Mouse (Mus musculus) midbrain, postnatal 0 days (tissue): Measurements from ENCODE around the gene Snrnp35. TPM values are rescaled to one million over a fixed set of nuclear protein-coding genes. Genes with fewer than 3 reads are reported as not detected.

Experiments
- ATAC-seq: fragments of 200-750 bp; cut with Nextera tagmentation; 2 replicates; pipeline ENCODE4 v1.8.0; 2017; ENCODE audit warnings: moderate number of reproducible peaks, mild to moderate bottlenecking, moderate TSS enrichment, moderate library complexity; ENCODE audit not compliant: low FRiP score
- DNase-seq: peaks from one replicate; pipeline ENCODE4 v3.0.0-alpha.2; 2015; ENCODE audit warnings: low spot score
- H3K27ac ChIP-seq: fragments of 300-500 bp; sonication (generic); 2 replicates; pipeline ENCODE4 v1.5.1; 2014; ENCODE audit warnings: low read depth, mild to moderate bottlenecking, low read length, mixed read lengths
- H3K27me3 ChIP-seq: fragments of 300-500 bp; sonication (generic); 2 replicates; pipeline ENCODE4 v1.6.1; 2014; ENCODE audit warnings: low read length, control low read depth, mixed read lengths; ENCODE audit not compliant: insufficient read depth
- H3K36me3 ChIP-seq: fragments of 300-500 bp; sonication (generic); 2 replicates; pipeline ENCODE4 v1.6.1; 2014; ENCODE audit warnings: low read length, control low read depth, mixed read lengths; ENCODE audit not compliant: insufficient read depth
- H3K4me1 ChIP-seq: fragments of 300-500 bp; sonication (generic); 2 replicates; pipeline ENCODE4 v1.6.1; 2014; ENCODE audit warnings: mild to moderate bottlenecking, control low read depth, antibody characterized with exemption, low read length, mixed read lengths; ENCODE audit not compliant: insufficient read depth
- H3K4me2 ChIP-seq: fragments of 300-500 bp; sonication (generic); 2 replicates; pipeline ENCODE4 v1.6.1; 2014; ENCODE audit warnings: low read depth, mild to moderate bottlenecking, low read length, mixed read lengths; ENCODE audit not compliant: poor library complexity, severe bottlenecking
- H3K4me3 ChIP-seq: fragments of 300-500 bp; sonication (generic); 2 replicates; pipeline ENCODE4 v1.5.1; 2014; ENCODE audit warnings: low read depth, mild to moderate bottlenecking, low read length, moderate library complexity
- H3K9ac ChIP-seq: fragments of 300-500 bp; sonication (generic); replicated peaks from 2 replicates; pipeline ENCODE4 v1.6.1; 2014; ENCODE audit warnings: mild to moderate bottlenecking, low read length, moderate library complexity, mixed read lengths; ENCODE audit not compliant: poor library complexity, severe bottlenecking
- H3K9me3 ChIP-seq: fragments of 300-500 bp; sonication (generic); 2 replicates; pipeline ENCODE4 v1.6.1; 2016; ENCODE audit warnings: low read length, control low read depth
- CTCF ChIP-seq: IDR thresholded peaks from 2 replicates; pipeline ENCODE4 v1.5.1; 2016; ENCODE audit warnings: antibody characterized with exemption, mild to moderate bottlenecking
- WGBS: fragments of 180-500 bp; shearing (Covaris S2); extraction: QIAGEN DNeasy Blood & Tissue Kit; methylation state at CpG from one replicate; pipeline ENCODE4 v1.1.7; 2014; 5-methylcytosine and 5-hydroxymethylcytosine counted together
- polyA plus RNA-seq: library from polyadenylated mRNA; unstranded; fragments of >200 nt; fragmentation: Nextera tagmentation; extraction: Ambion mirVana; gene quantifications from 2 replicates; pipeline ENCODE4 v1.2.1, GENCODE M21; 2015
- total RNA-seq: library from RNA; depleted of rRNA; stranded (reverse); fragments of >200 nt; gene quantifications from 2 replicates; pipeline ENCODE4 v1.2.3, GENCODE M21; 2014

Gene Snrnp35
- total and polyA plus RNA-seq, 2 experiments from 2014 or later: 10.7 to 13.0 TPM

DNA sequence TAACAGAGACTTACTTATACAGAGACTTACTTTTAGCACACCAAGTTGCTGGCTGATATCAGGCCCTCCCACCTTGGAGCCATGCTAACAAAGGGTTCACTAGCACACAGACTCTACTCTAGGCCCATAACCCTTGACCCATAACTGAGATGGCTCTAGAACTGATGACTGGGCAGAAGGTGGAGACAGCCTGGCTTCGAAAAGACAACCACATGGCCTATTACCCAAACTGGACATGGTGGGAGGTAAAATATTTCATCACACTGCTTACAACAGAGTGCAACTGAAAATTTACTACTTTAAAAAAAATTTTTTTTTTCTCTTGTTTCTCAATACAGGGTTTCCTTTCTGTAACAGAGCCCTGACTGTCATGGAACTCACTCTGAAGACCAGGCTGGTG lies 15.2 kb upstream of the Snrnp35 start:
- Histone ChIP-seq H3K4me1 (no peaks in the 10 kb centered on the region), H3K9ac (no peak overlapping the region), H3K4me3 (no peak overlapping the region), H3K27ac (no peak overlapping the region), H3K36me3 (peaks cover 22% of the 10 kb centered on the region), H3K4me2 (no peak overlapping the region), H3K27me3 (no peaks in the 10 kb centered on the region), H3K9me3 (no peaks in the 10 kb centered on the region)
- WGBS: 93% methylated on average over 1 of the region's 1 CpGs
- no peak for DNase-seq
- no peak for ATAC-seq
- no peak for TF ChIP-seq CTCF

DNA sequence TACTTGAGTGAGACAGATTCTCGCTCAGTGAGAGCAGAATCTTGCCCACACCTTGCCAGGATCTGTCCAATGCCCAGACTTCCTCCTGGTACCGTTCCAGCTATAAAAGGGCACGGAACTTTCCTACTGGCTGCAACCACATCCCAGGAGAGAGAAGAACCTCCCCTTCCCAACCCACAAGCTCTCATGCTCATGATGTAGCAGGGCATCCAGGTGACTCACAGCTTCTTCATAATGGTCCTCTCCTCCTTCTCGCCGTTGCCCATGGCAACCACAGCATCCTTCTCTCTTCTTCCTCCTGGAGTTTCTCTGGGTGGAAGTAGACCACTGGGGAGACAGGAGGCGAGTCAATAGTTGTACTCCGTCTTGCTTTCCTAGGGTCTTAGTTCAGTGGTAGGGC lies 14.6 kb upstream of the Snrnp35 start:
- Histone ChIP-seq H3K4me1 (no peaks in the 10 kb centered on the region), H3K27ac (no peak overlapping the region), H3K9ac (no peak overlapping the region), H3K27me3 (no peaks in the 10 kb centered on the region), H3K4me3 (no peak overlapping the region), H3K9me3 (no peaks in the 10 kb centered on the region), H3K4me2 (no peak overlapping the region), H3K36me3 (peaks cover 19% of the 10 kb centered on the region)
- DNase-seq: no peak
- no peak for TF ChIP-seq CTCF
- WGBS: 89% methylated on average over 7 of the region's 7 CpGs
- no peak for ATAC-seq

DNA sequence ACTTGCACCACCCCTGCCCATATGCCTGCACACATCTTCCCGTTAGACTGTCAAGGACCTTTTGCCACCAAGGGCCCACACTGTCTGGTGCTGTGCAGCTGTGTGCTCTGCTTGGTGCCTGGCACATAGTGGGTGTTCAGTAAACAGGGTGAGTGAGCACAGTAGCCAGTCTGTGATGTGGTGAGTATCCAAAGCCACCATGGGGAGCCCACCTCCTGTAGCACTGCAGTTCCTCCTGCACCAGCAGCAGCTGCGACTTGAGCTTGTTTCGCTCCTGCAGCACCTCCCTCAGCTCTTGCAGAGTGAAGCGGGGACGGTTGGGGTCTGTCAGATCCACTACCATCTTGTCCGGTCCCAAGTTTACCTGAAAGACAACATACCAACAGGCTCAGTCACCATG lies 13.4 kb upstream of the Snrnp35 start:
- WGBS: 94% methylated on average over 6 of the region's 6 CpGs
- no peak overlapping the region for H3K9ac ChIP-seq
- TF ChIP-seq CTCF: no peak

DNA sequence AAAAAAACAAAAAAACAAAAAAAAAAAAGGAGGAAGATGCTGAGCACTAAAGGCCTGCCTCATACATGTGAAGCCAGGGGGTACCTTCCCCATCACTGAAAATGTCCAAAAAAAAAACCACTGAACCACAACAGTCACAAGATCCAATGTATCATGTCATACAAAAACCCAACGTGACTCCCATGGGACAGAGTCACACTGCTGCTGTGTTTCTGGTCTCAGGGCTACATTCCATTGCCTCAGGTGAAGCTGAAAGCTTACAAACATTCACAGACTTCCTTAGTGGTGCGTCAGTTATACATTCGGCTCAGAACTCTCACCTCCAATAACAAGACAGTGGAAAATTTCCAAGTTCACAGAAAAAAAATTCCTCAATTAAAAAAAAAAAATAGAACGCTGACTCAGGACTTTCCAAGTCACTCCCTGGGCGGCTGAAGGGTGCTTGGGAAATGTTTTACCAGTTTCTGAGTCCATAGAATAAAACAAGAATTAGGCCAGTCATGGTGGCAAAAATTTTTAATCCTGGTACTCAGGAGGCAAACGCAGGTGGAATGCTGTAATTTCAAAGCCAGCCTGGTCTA lies 12.3 kb upstream of the Snrnp35 start:
- no peak for ATAC-seq
- WGBS: 84% methylated on average over 6 of the region's 6 CpGs
- TF ChIP-seq CTCF: no peak

More for the DNA sequence above, 13.4 kb upstream of the Snrnp35 start:
- H3K4me1 ChIP-seq: no peaks in the 10 kb centered on the region
- H3K27ac ChIP-seq: no peak overlapping the region
- H3K9me3 ChIP-seq: no peaks in the 10 kb centered on the region
- no peak overlapping the region for H3K4me2 ChIP-seq
- DNase-seq (no peak), ATAC-seq (no peak)
- no peak overlapping the region for H3K4me3 ChIP-seq
- no peaks in the 10 kb centered on the region for H3K27me3 ChIP-seq
- peaks cover 17% of the 10 kb centered on the region for H3K36me3 ChIP-seq

DNA sequence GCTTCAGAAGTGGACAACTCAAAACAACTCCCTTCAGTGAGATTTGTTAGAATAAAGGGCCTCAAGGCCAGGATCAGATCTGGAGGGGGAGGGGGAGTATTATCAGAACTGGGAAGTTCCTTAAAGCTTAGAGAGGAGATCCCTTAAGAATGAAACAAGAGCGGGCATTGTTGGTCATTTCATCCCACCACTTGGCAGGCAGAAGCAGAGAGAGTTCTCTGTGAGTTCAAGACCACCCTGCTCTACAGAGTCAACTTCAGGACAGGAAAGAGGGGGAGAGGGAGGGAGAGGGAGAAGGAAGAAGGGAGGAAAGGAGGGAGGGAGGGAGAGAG lies 4.1 kb upstream of the Snrnp35 start:
- H3K4me2 ChIP-seq: peak overlapping the region; percentile 43
- WGBS: 71% methylated on average over 1 of the region's 1 CpGs
- DNase-seq: no peak
- H3K27ac ChIP-seq: no peak overlapping the region; the same call in 1 of the 2 replicates
- H3K4me1 ChIP-seq: peaks cover 9% of the 10 kb centered on the region; the same call in 1 of the 2 replicates
- H3K27me3 ChIP-seq: no peaks in the 10 kb centered on the region
- H3K9me3 ChIP-seq: no peaks in the 10 kb centered on the region
- H3K9ac ChIP-seq: no peak overlapping the region
- H3K4me3 ChIP-seq: peak overlapping the region; percentile 69; the same call in 1 of the 2 replicates
- TF ChIP-seq CTCF: no peak
- H3K36me3 ChIP-seq: no peaks in the 10 kb centered on the region
- ATAC-seq: no peak

More for the DNA sequence above, 12.3 kb upstream of the Snrnp35 start:
- H3K36me3 ChIP-seq: peaks cover 17% of the 10 kb centered on the region
- H3K27ac ChIP-seq: no peak overlapping the region
- H3K4me1 ChIP-seq: no peaks in the 10 kb centered on the region
- H3K4me2 ChIP-seq: no peak overlapping the region
- H3K27me3 ChIP-seq: no peaks in the 10 kb centered on the region
- no peak overlapping the region for H3K4me3 ChIP-seq
- H3K9me3 ChIP-seq: no peaks in the 10 kb centered on the region
- no peak for DNase-seq
- H3K9ac ChIP-seq: no peak overlapping the region

DNA sequence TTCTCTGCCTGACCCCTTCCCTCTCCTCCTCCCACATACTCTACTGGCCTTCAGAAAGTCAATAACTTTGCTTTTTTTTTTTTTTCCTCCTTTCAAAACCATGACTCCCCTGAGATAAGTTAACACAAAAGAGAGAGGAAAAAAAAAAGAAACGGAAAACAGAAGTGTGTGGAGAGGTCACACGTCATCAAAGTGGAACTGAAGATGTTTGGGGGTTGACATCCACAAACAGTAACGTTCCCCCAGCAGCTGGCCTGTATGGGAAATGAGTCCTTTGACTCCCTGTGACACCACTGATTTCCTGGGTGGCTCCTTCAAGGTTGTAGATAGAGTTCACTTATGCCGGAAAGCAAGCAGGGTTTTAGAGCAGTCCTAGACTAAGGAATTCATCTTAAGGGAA lies 2.8 kb upstream of the Snrnp35 start:
- no peak for TF ChIP-seq CTCF
- no peaks in the 10 kb centered on the region for H3K9me3 ChIP-seq
- no peak overlapping the region for H3K9ac ChIP-seq
- WGBS: 82% methylated on average over 4 of the region's 4 CpGs
- ATAC-seq: no peak
- no peak overlapping the region for H3K4me3 ChIP-seq
- H3K27me3 ChIP-seq: no peaks in the 10 kb centered on the region
- H3K27ac ChIP-seq: no peak overlapping the region
- no peaks in the 10 kb centered on the region for H3K36me3 ChIP-seq
- H3K4me2 ChIP-seq: no peak overlapping the region
- H3K4me1 ChIP-seq: peaks cover 9% of the 10 kb centered on the region; the same call in 1 of the 2 replicates
- no peak for DNase-seq
